Mouse (Mus musculus): ENCODE results near the gene Tiparp. TPM values are rescaled to one million over a fixed set of nuclear protein-coding genes. Genes with fewer than 3 reads are reported as not detected.

Tiparp gene
- polyA plus RNA-seq, 1 experiment from 2014 or later, result 37.7 TPM

- Histone ChIP-seq H3K9ac (no peak overlapping the region), H3K27ac (no peak overlapping the region), H3K36me3 (no peaks in the 10 kb centered on the region), H3K4me2 (replicated peaks) (no peak overlapping the region), H3K9me3 (replicated peaks) (no peaks in the 10 kb centered on the region), H3K27me3 (no peaks in the 10 kb centered on the region), H3K4me3 (no peak overlapping the region), H3K4me1 (0 out of 2 replicates have a peak, but pooled peaks cover 2% of the 10 kb centered on the region)
- no peak for ATAC-seq (ENCODE audit: low FRiP score)
- WGBS, result 89% methylated on average over 2 of the region's 2 CpGs
Observed at GRCm38 (mm10) chr3:65515751-65516150, 12.5 kb upstream of the Tiparp start.

DNA sequence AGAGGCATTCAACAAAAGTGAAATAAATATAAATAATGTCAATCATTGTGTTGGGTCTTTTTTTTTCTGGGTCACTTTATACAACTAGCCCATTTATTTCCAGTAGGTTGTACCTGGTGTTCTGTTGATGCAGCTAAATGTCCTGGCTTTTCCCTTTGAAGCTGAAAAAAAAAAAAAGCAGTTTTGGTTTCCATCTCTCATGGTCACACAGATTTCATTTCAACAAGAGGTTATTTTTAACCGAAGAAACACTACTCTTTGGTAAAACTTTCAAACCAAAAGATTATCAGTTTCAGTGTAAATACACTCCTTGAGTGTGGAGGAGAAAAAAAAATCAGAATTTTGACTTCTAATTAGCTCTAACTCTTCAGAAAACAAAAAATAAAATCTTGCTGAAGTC, 11.7 kb upstream of the Tiparp start:
- H3K27ac ChIP-seq, result no peak overlapping the region
- no peak overlapping the region for H3K4me2 ChIP-seq (replicated peaks)
- no peaks in the 10 kb centered on the region for H3K27me3 ChIP-seq
- H3K4me1 ChIP-seq, result 0 out of 2 replicates have a peak, but pooled peaks cover 2% of the 10 kb centered on the region
- no peak overlapping the region for H3K9ac ChIP-seq
- no peaks in the 10 kb centered on the region for H3K9me3 ChIP-seq (replicated peaks)
- H3K4me3 ChIP-seq, result no peak overlapping the region
- 86% methylated on average over 1 of the region's 1 CpGs for WGBS
- no peak for ATAC-seq (ENCODE audit: low FRiP score)
- no peaks in the 10 kb centered on the region for H3K36me3 ChIP-seq

DNA sequence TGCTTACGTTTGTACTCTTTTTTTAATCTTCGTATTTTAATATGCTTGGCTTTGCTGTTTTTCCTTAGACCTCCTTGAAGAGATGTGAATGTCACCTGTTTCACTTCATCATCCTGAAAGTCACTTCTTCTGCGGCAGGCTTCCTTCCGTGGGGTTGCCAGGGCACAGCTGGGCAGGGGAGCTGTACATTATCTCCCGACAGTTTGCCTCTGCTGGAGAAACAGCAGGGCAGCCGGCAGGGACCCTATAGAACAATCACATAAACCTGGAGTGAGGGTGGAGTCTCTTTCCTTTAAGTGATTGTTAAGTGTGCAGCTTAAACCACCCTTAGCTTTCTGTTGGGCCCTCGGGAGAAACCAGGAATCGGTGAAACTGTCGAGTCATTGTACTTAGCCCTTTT, 11.1 kb upstream of the Tiparp start:
- Histone ChIP-seq H3K4me1 (0 out of 2 replicates have a peak, but pooled peaks cover 2% of the 10 kb centered on the region), H3K27me3 (no peaks in the 10 kb centered on the region), H3K9ac (no peak overlapping the region), H3K4me2 (replicated peaks) (no peak overlapping the region), H3K27ac (no peak overlapping the region), H3K36me3 (no peaks in the 10 kb centered on the region), H3K9me3 (replicated peaks) (no peaks in the 10 kb centered on the region), H3K4me3 (no peak overlapping the region)
- WGBS, result 26% methylated on average over 9 of the region's 9 CpGs
- no peak for ATAC-seq (ENCODE audit: low FRiP score)

DNA sequence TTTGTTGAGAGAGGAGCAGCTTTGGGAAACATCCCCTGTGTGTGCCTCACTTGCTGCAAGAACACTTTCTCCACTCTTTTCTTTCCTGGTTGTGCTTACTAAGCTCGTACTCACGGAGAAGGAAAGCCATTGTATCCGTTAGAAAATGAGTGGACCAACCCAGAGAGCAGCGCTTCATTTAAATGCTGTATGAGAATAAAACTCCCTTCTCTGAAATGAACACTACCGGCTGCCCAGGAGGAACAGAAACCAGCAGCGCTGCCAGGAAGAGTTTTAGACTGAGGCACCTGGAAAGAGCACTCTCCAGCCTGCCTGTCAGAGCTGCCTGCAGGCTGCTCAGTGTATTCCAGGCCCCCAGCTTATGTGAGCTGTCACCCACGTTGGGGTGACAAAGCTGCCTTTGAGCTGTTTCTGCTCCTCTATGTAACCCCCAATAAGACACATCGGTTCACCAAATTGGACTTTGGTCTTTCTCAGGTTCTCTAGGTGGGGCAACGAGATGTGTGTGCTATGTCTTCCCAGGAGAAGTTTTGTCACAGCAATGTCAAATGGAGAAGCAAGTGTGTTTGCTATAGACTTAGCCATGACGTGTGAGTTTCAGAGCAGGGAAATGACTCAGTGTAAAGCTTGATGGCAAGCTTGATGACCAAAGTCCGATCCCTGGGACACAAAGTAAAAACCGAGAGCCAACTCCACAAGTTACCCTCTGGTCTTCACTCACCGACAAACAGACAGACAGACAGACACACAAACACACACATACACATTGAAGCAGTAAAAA, 10.3 kb upstream of the Tiparp start:
- no peak for ATAC-seq (ENCODE audit: low FRiP score)
- Histone ChIP-seq H3K27ac (no peak overlapping the region), H3K9me3 (replicated peaks) (no peaks in the 10 kb centered on the region), H3K27me3 (no peaks in the 10 kb centered on the region), H3K9ac (no peak overlapping the region), H3K36me3 (no peaks in the 10 kb centered on the region), H3K4me3 (no peak overlapping the region), H3K4me2 (replicated peaks) (no peak overlapping the region), H3K4me1 (0 out of 2 replicates have a peak, but pooled peaks cover 2% of the 10 kb centered on the region)
- 58% methylated on average over 13 of the region's 13 CpGs for WGBS

DNA sequence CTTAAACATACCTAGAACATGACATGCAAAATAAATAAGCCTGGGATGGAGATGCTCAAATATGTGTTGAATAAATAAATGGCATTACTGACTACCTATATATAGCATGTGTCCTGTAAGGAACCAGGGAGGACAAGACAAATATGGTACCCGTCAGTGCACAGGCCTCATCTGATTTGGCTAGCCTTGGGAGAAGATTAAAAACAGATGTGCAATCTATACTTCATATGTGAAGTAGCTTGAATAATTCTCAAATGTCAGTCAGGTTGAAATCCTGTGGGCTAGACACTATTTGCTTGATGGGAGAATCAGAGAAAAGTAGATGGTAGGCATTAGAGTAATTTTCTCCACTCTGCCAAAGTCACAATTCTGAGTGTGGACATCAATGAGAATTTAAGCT, 6.8 kb upstream of the Tiparp start:
- Histone ChIP-seq H3K9me3 (replicated peaks) (no peaks in the 10 kb centered on the region), H3K4me1 (0 out of 2 replicates have a peak, but pooled peaks cover 2% of the 10 kb centered on the region), H3K9ac (no peak overlapping the region), H3K27me3 (no peaks in the 10 kb centered on the region), H3K4me3 (no peak overlapping the region), H3K27ac (no peak overlapping the region), H3K36me3 (no peaks in the 10 kb centered on the region), H3K4me2 (replicated peaks) (no peak overlapping the region)
- 73% methylated on average over 1 of the region's 1 CpGs for WGBS
- no peak for ATAC-seq (ENCODE audit: low FRiP score)

- no peak for ATAC-seq (ENCODE audit: low FRiP score)
- H3K4me2 ChIP-seq (replicated peaks), result no peak overlapping the region
- no peak overlapping the region for H3K9ac ChIP-seq
Observed at GRCm38 (mm10) chr3:65523397-65523796, 4.8 kb upstream of the Tiparp start.

GRCm38 (mm10) chr3:65525731-65526130, 2.5 kb upstream of the Tiparp start:
- no peak overlapping the region for H3K27ac ChIP-seq
- H3K4me1 ChIP-seq, result peaks cover 5% of the 10 kb centered on the region; the same call in 1 of the 2 replicates
- no peaks in the 10 kb centered on the region for H3K9me3 ChIP-seq (replicated peaks)
- H3K4me2 ChIP-seq (replicated peaks), result no peak overlapping the region
- H3K36me3 ChIP-seq, result no peaks in the 10 kb centered on the region
- 82% methylated on average over 3 of the region's 3 CpGs for WGBS
- H3K27me3 ChIP-seq, result no peaks in the 10 kb centered on the region
- H3K9ac ChIP-seq, result no peak overlapping the region
- ATAC-seq (ENCODE audit: low FRiP score), result no peak
- no peak overlapping the region for H3K4me3 ChIP-seq

More at GRCm38 (mm10) chr3:65523397-65523796, 4.8 kb upstream of the Tiparp start:
- Histone ChIP-seq H3K36me3 (no peaks in the 10 kb centered on the region), H3K4me3 (no peak overlapping the region), H3K9me3 (replicated peaks) (no peaks in the 10 kb centered on the region), H3K27me3 (no peaks in the 10 kb centered on the region), H3K4me1 (no peaks in the 10 kb centered on the region), H3K27ac (no peak overlapping the region)
- 46% methylated on average over 8 of the region's 8 CpGs for WGBS

DNA sequence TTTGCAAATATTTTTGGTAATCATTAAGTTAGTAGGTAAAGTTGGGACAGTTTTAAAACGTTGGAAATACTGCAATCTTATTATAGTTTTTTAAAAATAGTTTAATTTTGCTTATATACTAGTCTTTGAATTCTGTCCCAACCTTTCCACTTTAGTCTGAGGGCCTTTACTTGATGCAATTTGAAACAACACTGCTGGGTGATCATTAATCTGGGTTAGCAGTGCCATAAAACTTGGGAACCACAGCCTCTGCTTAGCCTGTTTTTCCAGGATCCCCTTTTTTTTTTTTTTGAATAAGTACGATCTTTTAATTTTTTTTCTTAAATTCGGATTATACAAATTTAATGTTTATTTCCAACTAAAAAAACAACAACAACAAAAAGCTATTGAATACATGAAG, 1.0 kb upstream of the Tiparp start:
- H3K9ac ChIP-seq, result peak overlapping the region; percentile 91
- H3K36me3 ChIP-seq, result peaks cover 7% of the 10 kb centered on the region; the same call in 1 of the 2 replicates
- no peaks in the 10 kb centered on the region for H3K27me3 ChIP-seq
- no peak for ATAC-seq (ENCODE audit: low FRiP score)
- H3K4me1 ChIP-seq, result peaks cover 8% of the 10 kb centered on the region; the same call in 1 of the 2 replicates
- H3K27ac ChIP-seq, result peak overlapping the region; percentile 99
- 23% methylated on average over 3 of the region's 3 CpGs for WGBS
- peak overlapping the region; percentile 91 for H3K4me3 ChIP-seq
- H3K4me2 ChIP-seq (replicated peaks), result peak overlapping the region; percentile 79
- H3K9me3 ChIP-seq (replicated peaks), result no peaks in the 10 kb centered on the region

DNA sequence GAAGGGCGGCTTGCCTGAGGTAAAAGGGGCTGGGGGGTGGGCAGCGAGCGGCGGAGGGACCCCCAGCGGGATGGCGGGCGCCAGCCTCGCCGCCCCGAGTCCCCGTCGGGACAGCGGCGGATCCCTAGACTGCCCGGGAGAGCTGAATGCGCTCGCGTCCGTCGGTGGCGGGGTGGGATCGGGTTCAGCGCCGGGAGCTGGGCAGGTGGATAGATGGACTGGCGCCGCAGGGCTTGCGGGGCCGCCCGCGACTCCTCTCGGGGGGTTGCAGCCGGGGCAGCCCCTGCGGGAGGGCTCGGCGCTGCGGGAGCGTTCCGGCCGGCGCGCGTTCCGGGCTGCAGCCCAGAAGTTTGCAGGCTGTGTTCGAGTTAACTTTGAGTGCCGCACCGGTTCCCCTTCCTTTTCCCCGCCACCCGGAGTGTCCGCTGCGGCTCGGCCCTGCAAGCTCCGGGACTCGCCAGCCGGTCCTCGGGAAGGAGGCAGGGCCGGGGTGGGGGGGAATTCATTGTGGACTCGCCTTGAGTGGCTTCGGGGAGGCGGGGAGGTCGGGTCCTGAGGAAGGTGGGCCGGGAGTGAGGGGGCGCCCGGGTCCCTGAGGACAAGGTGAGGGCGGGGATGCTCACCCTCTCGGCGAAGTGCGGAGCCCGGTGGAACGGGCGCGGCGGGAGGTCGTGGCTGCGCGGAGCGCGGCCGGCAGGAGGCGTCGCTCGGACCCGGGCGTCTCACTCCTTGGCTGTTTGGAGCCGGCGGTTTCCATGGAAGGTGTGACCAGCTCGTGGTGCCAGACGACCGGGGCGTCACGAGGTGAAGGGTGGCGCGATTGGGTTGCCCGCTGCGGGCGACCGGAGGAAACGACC, 632 bp downstream of the Tiparp start:
- WGBS, result under 1% methylated on average over 94 of the region's 97 CpGs
- ATAC-seq (ENCODE audit: low FRiP score), result peak; percentile 55

DNA sequence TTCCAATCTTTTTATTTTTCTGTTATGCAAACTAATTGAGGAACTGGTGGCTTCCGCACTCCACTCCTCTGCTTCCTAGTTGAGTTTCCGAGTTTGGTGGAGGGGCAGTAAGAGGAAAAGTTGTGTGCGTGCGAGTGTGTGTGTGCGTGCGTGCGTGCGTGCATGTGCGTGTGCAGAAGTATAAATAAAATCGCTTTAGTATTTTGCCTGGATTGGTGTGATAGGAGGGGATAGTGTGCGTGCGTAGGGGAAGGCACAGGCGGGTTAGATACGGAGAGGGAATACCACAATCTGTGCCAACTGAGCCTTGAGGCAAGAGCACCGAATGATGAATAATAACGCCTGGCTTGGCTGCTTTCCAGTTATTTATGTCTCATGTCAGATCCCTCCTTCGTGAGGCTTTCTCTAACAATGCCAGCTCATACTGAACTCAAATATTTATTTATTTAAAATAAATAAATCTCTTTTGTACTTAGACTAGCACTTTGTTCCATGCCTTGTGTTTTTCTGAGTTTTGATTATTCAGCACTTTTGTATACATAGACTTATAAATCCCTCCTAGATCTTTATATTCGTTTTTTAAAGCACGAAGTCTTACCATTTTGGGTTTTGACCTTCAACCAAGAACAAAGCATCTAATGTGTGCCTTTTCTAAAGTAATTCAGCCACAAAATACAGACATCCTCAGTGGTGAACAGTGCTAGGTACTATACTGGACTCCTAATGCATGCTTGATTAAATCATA, 1.4 kb downstream of the Tiparp start:
- Histone ChIP-seq H3K4me3 (peak overlapping the region; percentile 91), H3K27ac (peak overlapping the region; percentile 99), H3K4me1 (peaks cover 15% of the 10 kb centered on the region; the same call in 1 of the 2 replicates), H3K9me3 (replicated peaks) (no peaks in the 10 kb centered on the region), H3K9ac (peak overlapping the region; percentile 91), H3K36me3 (peaks cover 10% of the 10 kb centered on the region), H3K27me3 (no peaks in the 10 kb centered on the region), H3K4me2 (replicated peaks) (peak overlapping the region; percentile 79)
- peak; percentile 12 for ATAC-seq (ENCODE audit: low FRiP score)
- 2% methylated on average over 19 of the region's 19 CpGs for WGBS

More for the DNA sequence above, 632 bp downstream of the Tiparp start:
- H3K4me3 ChIP-seq, result peak overlapping the region; percentile 91
- peaks cover 11% of the 10 kb centered on the region; the same call in 1 of the 2 replicates for H3K4me1 ChIP-seq
- H3K27me3 ChIP-seq, result no peaks in the 10 kb centered on the region
- peak overlapping the region; percentile 99 for H3K27ac ChIP-seq
- no peaks in the 10 kb centered on the region for H3K9me3 ChIP-seq (replicated peaks)
- peaks cover 10% of the 10 kb centered on the region for H3K36me3 ChIP-seq
- H3K4me2 ChIP-seq (replicated peaks), result peak overlapping the region; percentile 79
- H3K9ac ChIP-seq, result peak overlapping the region; percentile 91

DNA sequence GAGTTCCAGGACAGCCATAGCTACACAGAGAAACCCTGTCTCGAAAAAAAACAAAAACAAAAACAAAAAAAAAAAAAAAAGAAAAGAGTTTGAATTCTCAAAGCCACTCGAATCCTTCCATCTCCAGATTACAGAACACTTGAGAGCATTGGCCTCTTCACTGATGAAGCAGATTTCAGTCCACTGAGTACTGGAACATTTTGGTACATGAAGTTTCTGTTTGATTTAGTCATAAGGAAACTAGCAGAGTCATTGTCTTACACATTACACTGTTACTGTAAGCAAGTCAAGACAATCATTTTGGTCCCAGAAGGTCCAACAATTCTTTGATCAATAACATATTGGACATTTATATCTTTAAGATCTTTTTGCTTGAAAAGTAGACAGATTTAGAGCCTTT, 4.8 kb downstream of the Tiparp start:
- no peak overlapping the region for H3K27ac ChIP-seq

More for the DNA sequence above, 4.8 kb downstream of the Tiparp start:
- H3K27me3 ChIP-seq, result no peaks in the 10 kb centered on the region
- H3K4me3 ChIP-seq, result no peak overlapping the region
- peaks cover 10% of the 10 kb centered on the region for H3K36me3 ChIP-seq
- 95% methylated on average over 2 of the region's 2 CpGs for WGBS
- H3K4me1 ChIP-seq, result peaks cover 22% of the 10 kb centered on the region; the same call in 1 of the 2 replicates
- H3K9me3 ChIP-seq (replicated peaks), result no peaks in the 10 kb centered on the region
- no peak for ATAC-seq (ENCODE audit: low FRiP score)
- H3K9ac ChIP-seq, result no peak overlapping the region
- no peak overlapping the region for H3K4me2 ChIP-seq (replicated peaks)
